Mouse (Mus musculus) hindbrain, embryonic 12.5 days (tissue): ENCODE data around the gene Acap1. TPM values are rescaled to one million over a fixed set of nuclear protein-coding genes. Genes with fewer than 3 reads are reported as not detected.
A peak's percentile ranks its signal among the peaks of the same experiment; 100 is the strongest.

Source experiments
- ATAC-seq: fragments of 200-750 bp; cut with Nextera tagmentation; 2 replicates; pipeline ENCODE4 v1.8.0; 2017; ENCODE audit warnings: moderate TSS enrichment; ENCODE audit not compliant: low FRiP score
- H3K27ac ChIP-seq: fragments of 300-500 bp; sonication (generic); 2 replicates; pipeline ENCODE4 v1.5.1; 2016; ENCODE audit warnings: mild to moderate bottlenecking
- H3K27me3 ChIP-seq: fragments of 300-500 bp; sonication (generic); 2 replicates; pipeline ENCODE4 v1.6.1; 2016; ENCODE audit warnings: mild to moderate bottlenecking
- H3K36me3 ChIP-seq: fragments of 300-500 bp; sonication (generic); 2 replicates; pipeline ENCODE4 v1.6.1; 2016; ENCODE audit warnings: mild to moderate bottlenecking
- H3K4me1 ChIP-seq: fragments of 300-500 bp; sonication (generic); 2 replicates; pipeline ENCODE4 v1.6.1; 2016
- H3K4me2 ChIP-seq: fragments of 300-500 bp; sonication (generic); replicated peaks from 2 replicates; pipeline ENCODE4 v1.6.1; 2016; ENCODE audit warnings: mild to moderate bottlenecking
- H3K4me3 ChIP-seq: fragments of 300-500 bp; sonication (generic); 2 replicates; pipeline ENCODE4 v1.5.1; 2016; ENCODE audit warnings: mild to moderate bottlenecking
- H3K9ac ChIP-seq: fragments of 300-500 bp; sonication (generic); 2 replicates; pipeline ENCODE4 v1.6.1; 2016; ENCODE audit warnings: mild to moderate bottlenecking, moderate library complexity
- H3K9me3 ChIP-seq: fragments of 300-500 bp; sonication (generic); replicated peaks from 2 replicates; pipeline ENCODE4 v1.6.1; 2016; ENCODE audit warnings: mild to moderate bottlenecking
- WGBS: fragments of 180-500 bp; shearing (Covaris S2); methylation state at CpG from one replicate; pipeline ENCODE4 v1.1.7; 2016; 5-methylcytosine and 5-hydroxymethylcytosine counted together
- polyA plus RNA-seq: library from polyadenylated mRNA; unstranded; fragments of >200 nt; fragmentation: Nextera tagmentation; extraction: Ambion mirVana; gene quantifications from 2 replicates; pipeline ENCODE4 v1.2.1, GENCODE M21; 2016

The Acap1 gene
- polyA plus RNA-seq, 1 experiment from 2014 or later, result 0.92 TPM

- no peak for ATAC-seq
- Histone ChIP-seq H3K27me3 (no peaks in the 10 kb centered on the region), H3K4me2 (no peak overlapping the region), H3K4me3 (no peak overlapping the region), H3K9ac (no peak overlapping the region), H3K36me3 (peaks cover 85% of the 10 kb centered on the region), H3K4me1 (peaks cover 26% of the 10 kb centered on the region), H3K27ac (no peak overlapping the region), H3K9me3 (no peaks in the 10 kb centered on the region)
- WGBS, result 93% methylated on average over 6 of the region's 6 CpGs
These were observed 16.4 kb upstream of the Acap1 start for GRCm38 (mm10) chr11:69911701-69912100.

GRCm38 (mm10) chr11:69910781-69911560 lies 15.6 kb upstream of the Acap1 start:
- Histone ChIP-seq H3K9me3 (no peaks in the 10 kb centered on the region), H3K4me2 (no peak overlapping the region), H3K36me3 (peaks cover 85% of the 10 kb centered on the region), H3K27ac (no peak overlapping the region), H3K27me3 (no peaks in the 10 kb centered on the region), H3K4me3 (no peak overlapping the region), H3K9ac (no peak overlapping the region), H3K4me1 (peaks cover 24% of the 10 kb centered on the region)
- ATAC-seq, result no peak
- WGBS, result 92% methylated on average over 17 of the region's 17 CpGs

- H3K4me1 ChIP-seq, result peaks cover 16% of the 10 kb centered on the region
- no peak overlapping the region for H3K9ac ChIP-seq
- no peaks in the 10 kb centered on the region for H3K9me3 ChIP-seq
- H3K4me2 ChIP-seq, result no peak overlapping the region
- H3K27me3 ChIP-seq, result no peaks in the 10 kb centered on the region
- no peak for ATAC-seq
- no peak overlapping the region for H3K4me3 ChIP-seq
- H3K27ac ChIP-seq, result no peak overlapping the region
- peaks cover 85% of the 10 kb centered on the region for H3K36me3 ChIP-seq
- WGBS, result 95% methylated on average over 8 of the region's 8 CpGs
These were observed 14.8 kb upstream of the Acap1 start for GRCm38 (mm10) chr11:69910177-69910576.

DNA sequence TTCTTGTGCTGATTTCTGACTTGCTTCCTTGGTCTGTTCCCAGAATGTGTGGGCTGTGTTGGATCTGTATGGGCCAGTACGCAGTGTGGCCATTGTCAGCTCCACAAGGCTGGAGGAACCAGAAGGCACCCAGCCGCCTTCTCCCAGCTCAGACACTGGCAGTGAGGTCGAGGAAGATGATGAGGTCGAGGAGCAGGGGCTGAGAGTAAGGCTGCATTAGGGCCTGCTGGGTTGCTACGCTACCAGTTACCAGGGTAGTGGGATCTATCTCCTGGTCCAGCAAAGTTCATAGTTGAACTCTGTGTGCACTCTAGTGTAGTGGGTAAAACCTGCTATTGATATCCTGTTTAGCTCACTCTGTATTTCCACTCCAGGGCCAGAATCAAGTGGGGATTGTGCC lies 13.8 kb upstream of the Acap1 start:
- no peak overlapping the region for H3K4me3 ChIP-seq
- H3K4me1 ChIP-seq, result peaks cover 7% of the 10 kb centered on the region
- H3K9me3 ChIP-seq, result no peaks in the 10 kb centered on the region
- peaks cover 91% of the 10 kb centered on the region for H3K36me3 ChIP-seq
- no peak for ATAC-seq
- no peak overlapping the region for H3K4me2 ChIP-seq
- 94% methylated on average over 5 of the region's 5 CpGs for WGBS
- H3K9ac ChIP-seq, result no peak overlapping the region
- no peaks in the 10 kb centered on the region for H3K27me3 ChIP-seq
- H3K27ac ChIP-seq, result no peak overlapping the region

GRCm38 (mm10) chr11:69908645-69909044 lies 13.3 kb upstream of the Acap1 start:
- WGBS, result 94% methylated on average over 11 of the region's 11 CpGs
- Histone ChIP-seq H3K9me3 (no peaks in the 10 kb centered on the region), H3K27me3 (no peaks in the 10 kb centered on the region), H3K4me1 (peaks cover 7% of the 10 kb centered on the region), H3K9ac (no peak overlapping the region), H3K4me2 (no peak overlapping the region), H3K36me3 (peaks cover 96% of the 10 kb centered on the region), H3K27ac (no peak overlapping the region), H3K4me3 (no peak overlapping the region)
- ATAC-seq, result no peak

- peaks cover 22% of the 10 kb centered on the region for H3K4me1 ChIP-seq
- no peak overlapping the region for H3K9ac ChIP-seq
- no peaks in the 10 kb centered on the region for H3K9me3 ChIP-seq
- H3K27me3 ChIP-seq, result no peaks in the 10 kb centered on the region
- H3K4me2 ChIP-seq, result no peak overlapping the region
- H3K27ac ChIP-seq, result no peak overlapping the region
- peaks cover 57% of the 10 kb centered on the region for H3K36me3 ChIP-seq
- no peak for ATAC-seq
- H3K4me3 ChIP-seq, result no peak overlapping the region
- 95% methylated on average over 9 of the region's 9 CpGs for WGBS
These were observed 9.0 kb upstream of the Acap1 start for GRCm38 (mm10) chr11:69904311-69904710.

- no peak for ATAC-seq
- no peaks in the 10 kb centered on the region for H3K27me3 ChIP-seq
- peak overlapping the region; percentile 97; the same call in 1 of the 2 replicates for H3K9ac ChIP-seq
- H3K9me3 ChIP-seq, result no peaks in the 10 kb centered on the region
- H3K4me3 ChIP-seq, result peak overlapping the region; percentile 93
- H3K27ac ChIP-seq, result no peak overlapping the region
- H3K4me1 ChIP-seq, result peaks cover 35% of the 10 kb centered on the region
- WGBS, result 88% methylated on average over 13 of the region's 13 CpGs
- peak overlapping the region; percentile 96 for H3K4me2 ChIP-seq
- peaks cover 44% of the 10 kb centered on the region for H3K36me3 ChIP-seq
These were observed 7.6 kb upstream of the Acap1 start for GRCm38 (mm10) chr11:69902972-69903371.

- Histone ChIP-seq H3K4me1 (peaks cover 35% of the 10 kb centered on the region), H3K36me3 (peaks cover 34% of the 10 kb centered on the region), H3K9me3 (no peaks in the 10 kb centered on the region), H3K27me3 (no peaks in the 10 kb centered on the region), H3K4me2 (peak overlapping the region; percentile 96), H3K9ac (peak overlapping the region; percentile 97), H3K4me3 (peak overlapping the region; percentile 93), H3K27ac (peak overlapping the region; percentile 89)
- peak; percentile 0; the same call in 1 of the 2 replicates for ATAC-seq
- under 1% methylated on average over 32 of the region's 39 CpGs for WGBS
These were observed 6.7 kb upstream of the Acap1 start for GRCm38 (mm10) chr11:69901993-69902392.

GRCm38 (mm10) chr11:69901406-69901846 lies 6.1 kb upstream of the Acap1 start:
- Histone ChIP-seq H3K4me2 (peak overlapping the region; percentile 96), H3K4me1 (peaks cover 35% of the 10 kb centered on the region), H3K27ac (peak overlapping the region; percentile 89), H3K9ac (peak overlapping the region; percentile 97), H3K4me3 (peak overlapping the region; percentile 93), H3K27me3 (no peaks in the 10 kb centered on the region), H3K36me3 (peaks cover 28% of the 10 kb centered on the region), H3K9me3 (no peaks in the 10 kb centered on the region)
- under 1% methylated on average over 42 of the region's 42 CpGs for WGBS
- peak; percentile 71 for ATAC-seq

GRCm38 (mm10) chr11:69900471-69901405 lies 5.4 kb upstream of the Acap1 start, which contains the start of the genes 2810408A11Rik and Neurl4:
Gene 2810408A11Rik, minus strand, starts transcription at chr11:69900987.
Gene Neurl4, plus strand, starts transcription at chr11:69901072.
- Histone ChIP-seq H3K9me3 (no peaks in the 10 kb centered on the region), H3K27me3 (no peaks in the 10 kb centered on the region), H3K27ac (peak within 1 kb of the TSS; percentile 89), H3K4me3 (peak within 1 kb of the TSS; percentile 93), H3K36me3 (peaks cover 22% of the 10 kb centered on the region), H3K4me1 (peaks cover 35% of the 10 kb centered on the region), H3K9ac (peak within 1 kb of the TSS; percentile 97), H3K4me2 (peak within 1 kb of the TSS; percentile 96)
- WGBS, result under 1% methylated on average over 38 of the region's 38 CpGs
- ATAC-seq, result peak; percentile 95

GRCm38 (mm10) chr11:69899870-69900269 lies 4.5 kb upstream of the Acap1 start:
- no peak overlapping the region for H3K27ac ChIP-seq
- H3K27me3 ChIP-seq, result no peaks in the 10 kb centered on the region
- WGBS, result 17% methylated on average over 4 of the region's 4 CpGs
- ATAC-seq, result no peak
- H3K9ac ChIP-seq, result peak overlapping the region; percentile 97
- H3K9me3 ChIP-seq, result no peaks in the 10 kb centered on the region
- H3K4me1 ChIP-seq, result peaks cover 35% of the 10 kb centered on the region
- peak overlapping the region; percentile 93 for H3K4me3 ChIP-seq
- H3K4me2 ChIP-seq, result peak overlapping the region; percentile 96
- H3K36me3 ChIP-seq, result peaks cover 13% of the 10 kb centered on the region

DNA sequence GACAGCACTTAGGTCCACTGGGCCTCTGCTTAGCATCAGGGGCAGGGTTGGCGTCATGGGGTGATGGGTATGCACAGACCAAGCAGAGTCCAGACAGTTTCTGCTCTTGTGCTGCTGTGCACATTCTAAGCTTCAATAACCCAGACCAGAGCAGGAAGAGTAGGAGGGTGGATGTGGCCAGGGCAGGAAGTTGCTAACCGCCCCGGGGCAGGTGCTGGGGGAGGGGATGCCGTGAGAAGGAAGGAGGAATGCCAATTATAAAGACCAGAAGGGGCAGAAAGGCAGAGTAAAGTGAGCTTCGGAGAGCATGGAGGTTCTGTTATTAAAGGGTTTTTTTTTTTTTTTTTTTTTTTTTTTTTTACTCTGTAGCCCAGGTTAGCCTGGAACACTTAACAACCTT lies 668 bp downstream of the Acap1 start:
- Histone ChIP-seq H3K9ac (no peak overlapping the region), H3K9me3 (no peaks in the 10 kb centered on the region), H3K27me3 (no peaks in the 10 kb centered on the region), H3K4me2 (no peak overlapping the region), H3K27ac (no peak overlapping the region), H3K4me1 (peaks cover 17% of the 10 kb centered on the region), H3K36me3 (no peaks in the 10 kb centered on the region), H3K4me3 (no peak overlapping the region)
- no peak for ATAC-seq
- WGBS, result 86% methylated on average over 5 of the region's 5 CpGs
